Mouse (Mus musculus) liver, embryonic 14.5 days (tissue): Measurements from ENCODE around the gene Gm20538. TPM values are rescaled to one million over a fixed set of nuclear protein-coding genes. Genes with fewer than 3 reads are reported as not detected.
A peak's percentile ranks its signal among the peaks of the same experiment; 100 is the strongest.

Source experiments
- ATAC-seq: fragments of 200-750 bp; cut with Nextera tagmentation; 2 replicates; pipeline ENCODE4 v1.8.0; 2017; ENCODE audit warnings: moderate number of reproducible peaks, mild to moderate bottlenecking, moderate library complexity; ENCODE audit not compliant: insufficient read depth
- DNase-seq, 3 experiments: peaks; one replicate each; pipeline ENCODE4 v3.0.0-alpha.2; 2012 to 2013; ENCODE audit warnings: low read depth in 3 of 3, low spot score in 3 of 3
- H3K27ac ChIP-seq: fragments of 300-500 bp; sonication (generic); 2 replicates; pipeline ENCODE4 v1.5.1; 2014; ENCODE audit warnings: moderate library complexity, mild to moderate bottlenecking, control low read depth, inconsistent platforms
- H3K27me3 ChIP-seq: fragments of 300-500 bp; sonication (generic); 2 replicates; pipeline ENCODE4 v1.6.1; 2014; ENCODE audit warnings: mild to moderate bottlenecking, low read length, moderate library complexity; ENCODE audit not compliant: control insufficient read depth, insufficient read depth
- H3K36me3 ChIP-seq: fragments of 300-500 bp; sonication (generic); replicated peaks from 2 replicates; pipeline ENCODE4 v1.6.1; 2014; ENCODE audit warnings: low read depth; ENCODE audit not compliant: control insufficient read depth, insufficient read depth
- H3K4me1 ChIP-seq, 2 experiments: fragments of 200-500 bp in 1 of 2; fragments of 300-500 bp in 1 of 2; sonication (generic) in 1 of 2; replicated peaks; 2 replicates each; pipeline ENCODE4 v1.6.1; 2012 to 2014; ENCODE audit warnings: antibody characterized with exemption in 1 of 2, inconsistent platforms in 1 of 2, low read length in 1 of 2; ENCODE audit not compliant: control insufficient read depth in 2 of 2, insufficient read depth in 2 of 2
- H3K4me2 ChIP-seq: fragments of 300-500 bp; sonication (generic); 2 replicates; pipeline ENCODE4 v1.6.1; 2014; ENCODE audit warnings: low read depth, mild to moderate bottlenecking, control low read depth, moderate library complexity
- H3K4me3 ChIP-seq, 2 experiments: fragments of 200-500 bp in 1 of 2; fragments of 300-500 bp in 1 of 2; sonication (generic) in 1 of 2; 2 replicates each; pipeline ENCODE4 v1.5.1; 2012 to 2014; ENCODE audit warnings: low read depth in 2 of 2, low read length in 2 of 2, mild to moderate bottlenecking in 2 of 2, control low read depth in 1 of 2, inconsistent platforms in 1 of 2, moderate library complexity in 1 of 2; ENCODE audit not compliant: insufficient read depth in 1 of 2
- H3K9ac ChIP-seq: fragments of 300-500 bp; sonication (generic); replicated peaks from 2 replicates; pipeline ENCODE4 v1.6.1; 2014; ENCODE audit warnings: mild to moderate bottlenecking, control low read depth, moderate library complexity
- H3K9me3 ChIP-seq: fragments of 300-500 bp; sonication (generic); 2 replicates; pipeline ENCODE4 v1.6.1; 2016; ENCODE audit warnings: low read length, mixed read lengths; ENCODE audit not compliant: control insufficient read depth
- CTCF ChIP-seq: IDR thresholded peaks from 2 replicates; pipeline ENCODE4 v1.5.1; 2016; ENCODE audit warnings: antibody characterized with exemption, low read depth, control low read depth
- EP300 ChIP-seq: IDR thresholded peaks from 2 replicates; pipeline ENCODE4 v1.6.1; 2016; ENCODE audit warnings: antibody characterized with exemption, low read depth
- WGBS: fragments of 180-500 bp; shearing (Covaris S2); extraction: QIAGEN DNeasy Blood & Tissue Kit; methylation state at CpG from one replicate; pipeline ENCODE4 v1.1.7; 2014; ENCODE audit not compliant: insufficient replicate concordance; 5-methylcytosine and 5-hydroxymethylcytosine counted together
- polyA plus RNA-seq, 2 experiments: library from polyadenylated mRNA; depleted of rRNA in 1 of 2; stranded (reverse) in 1 of 2; unstranded in 1 of 2; fragments of >200 nt; fragmentation: Nextera tagmentation in 1 of 2; extraction: Ambion mirVana in 1 of 2; gene quantifications; 2 replicates each; pipeline versions ENCODE4 v1.2.1 to v1.2.3; 2012 to 2014

The Gm20538 gene
- polyA plus RNA-seq, 2 experiments: not detected

GRCm38 (mm10) chr19:44588036-44588435 lies 35.4 kb upstream of the Gm20538 start:
- DNase-seq: no peak
- Histone ChIP-seq H3K9me3 (no peaks in the 10 kb centered on the region), H3K4me3 (no peak overlapping the region), H3K27me3 (peaks cover 2% of the 10 kb centered on the region), H3K27ac (no peak overlapping the region), H3K36me3 (no peaks in the 10 kb centered on the region), H3K4me1 (no peaks in the 10 kb centered on the region), H3K4me2 (no peak overlapping the region), H3K9ac (no peak overlapping the region)
- no peak for TF ChIP-seq EP300
- TF ChIP-seq CTCF: no peak
- no peak for ATAC-seq
- WGBS: 30% methylated on average over 4 of the region's 4 CpGs

- Histone ChIP-seq H3K4me3 (no peak overlapping the region), H3K36me3 (no peaks in the 10 kb centered on the region), H3K27me3 (no peaks in the 10 kb centered on the region; the same call in 1 of the 2 replicates), H3K27ac (no peak overlapping the region), H3K4me1 (no peaks in the 10 kb centered on the region), H3K9me3 (no peaks in the 10 kb centered on the region), H3K4me2 (no peak overlapping the region), H3K9ac (no peak overlapping the region)
- 32% methylated on average over 9 of the region's 9 CpGs for WGBS
- DNase-seq (peak; percentile 46 to 54 (median 46)), ATAC-seq (peak; percentile 41; the same call in 1 of the 2 replicates)
- TF ChIP-seq EP300: no peak
- peak; percentile 99 for TF ChIP-seq CTCF
Measured at GRCm38 (mm10) chr19:44582638-44583309, 30.1 kb upstream of the Gm20538 start.

GRCm38 (mm10) chr19:44582103-44582502 lies 29.5 kb upstream of the Gm20538 start:
- Histone ChIP-seq H3K4me1 (no peaks in the 10 kb centered on the region), H3K9me3 (no peaks in the 10 kb centered on the region), H3K9ac (no peak overlapping the region), H3K4me2 (no peak overlapping the region), H3K27me3 (no peaks in the 10 kb centered on the region; the same call in 1 of the 2 replicates), H3K36me3 (no peaks in the 10 kb centered on the region), H3K4me3 (no peak overlapping the region), H3K27ac (no peak overlapping the region)
- no peak for TF ChIP-seq CTCF
- TF ChIP-seq EP300: no peak
- 77% methylated on average over 10 of the region's 10 CpGs for WGBS
- ATAC-seq (no peak), DNase-seq (no peak)

- 26% methylated on average over 1 of the region's 1 CpGs for WGBS
- DNase-seq: no peak
- no peak overlapping the region for H3K4me3 ChIP-seq
- no peaks in the 10 kb centered on the region for H3K9me3 ChIP-seq
- no peaks in the 10 kb centered on the region for H3K4me1 ChIP-seq
- no peak for TF ChIP-seq EP300
- no peak for TF ChIP-seq CTCF
- H3K27me3 ChIP-seq: no peaks in the 10 kb centered on the region
- ATAC-seq: no peak
- no peak overlapping the region for H3K27ac ChIP-seq
- no peaks in the 10 kb centered on the region; the same call in 1 of the 2 replicates for H3K36me3 ChIP-seq
- no peak overlapping the region for H3K4me2 ChIP-seq
- H3K9ac ChIP-seq: no peak overlapping the region
Measured at GRCm38 (mm10) chr19:44578038-44578437, 25.4 kb upstream of the Gm20538 start.

- no peak for DNase-seq
- TF ChIP-seq CTCF: no peak
- no peak for TF ChIP-seq EP300
- H3K4me2 ChIP-seq: no peak overlapping the region
Measured at GRCm38 (mm10) chr19:44576275-44576674, 23.6 kb upstream of the Gm20538 start.

More at GRCm38 (mm10) chr19:44576275-44576674, 23.6 kb upstream of the Gm20538 start:
- H3K9me3 ChIP-seq: no peaks in the 10 kb centered on the region
- H3K27me3 ChIP-seq: no peaks in the 10 kb centered on the region
- H3K36me3 ChIP-seq: no peaks in the 10 kb centered on the region; the same call in 1 of the 2 replicates
- H3K4me3 ChIP-seq: no peak overlapping the region
- WGBS: 72% methylated on average over 7 of the region's 7 CpGs
- H3K4me1 ChIP-seq: no peaks in the 10 kb centered on the region
- H3K27ac ChIP-seq: no peak overlapping the region
- H3K9ac ChIP-seq: no peak overlapping the region
- no peak for ATAC-seq
